Mouse (Mus musculus) neural tube, embryonic 13.5 days (tissue): ENCODE data around the gene Vapa. TPM values are rescaled to one million over a fixed set of nuclear protein-coding genes. Genes with fewer than 3 reads are reported as not detected.

Experiments
- ATAC-seq: fragments of 200-750 bp; cut with Nextera tagmentation; 2 replicates; pipeline ENCODE4 v1.8.0; 2017; ENCODE audit warnings: low read depth, mild to moderate bottlenecking, moderate TSS enrichment, moderate library complexity
- H3K27ac ChIP-seq: fragments of 300-500 bp; sonication (generic); replicated peaks from 2 replicates; pipeline ENCODE4 v1.5.1; 2015; ENCODE audit warnings: moderate library complexity, mild to moderate bottlenecking, inconsistent platforms
- H3K27me3 ChIP-seq: fragments of 300-500 bp; sonication (generic); 2 replicates; pipeline ENCODE4 v1.6.1; 2015; ENCODE audit warnings: mild to moderate bottlenecking, inconsistent platforms
- H3K36me3 ChIP-seq: fragments of 300-500 bp; sonication (generic); 2 replicates; pipeline ENCODE4 v1.6.1; 2015; ENCODE audit warnings: mild to moderate bottlenecking, inconsistent platforms
- H3K4me1 ChIP-seq: fragments of 300-500 bp; sonication (generic); replicated peaks from 2 replicates; pipeline ENCODE4 v1.6.1; 2015; ENCODE audit warnings: inconsistent platforms
- H3K4me2 ChIP-seq: fragments of 300-500 bp; sonication (generic); 2 replicates; pipeline ENCODE4 v1.6.1; 2015; ENCODE audit warnings: inconsistent platforms, mild to moderate bottlenecking, moderate library complexity
- H3K4me3 ChIP-seq: fragments of 300-500 bp; sonication (generic); 2 replicates; pipeline ENCODE4 v1.5.1; 2015; ENCODE audit warnings: mild to moderate bottlenecking, inconsistent platforms
- H3K9ac ChIP-seq: fragments of 300-500 bp; sonication (generic); 2 replicates; pipeline ENCODE4 v1.6.1; 2015; ENCODE audit warnings: moderate library complexity, mild to moderate bottlenecking, inconsistent platforms
- H3K9me3 ChIP-seq: fragments of 300-500 bp; sonication (generic); 2 replicates; pipeline ENCODE4 v1.6.1; 2016; ENCODE audit warnings: inconsistent platforms
- WGBS: fragments of 180-500 bp; shearing (Covaris S2); methylation state at CpG from one replicate; pipeline ENCODE4 v1.1.7; 2015; 5-methylcytosine and 5-hydroxymethylcytosine counted together
- polyA plus RNA-seq: library from polyadenylated mRNA; unstranded; fragments of >200 nt; fragmentation: Nextera tagmentation; extraction: Ambion mirVana; gene quantifications from 2 replicates; pipeline ENCODE4 v1.2.1, GENCODE M21; 2015

Gene Vapa
- polyA plus RNA-seq, 1 experiment from 2014 or later, result 308 TPM

- WGBS, result 34% methylated on average over 3 of the region's 3 CpGs
- ATAC-seq, result no peak
- Histone ChIP-seq H3K27me3 (no peaks in the 10 kb centered on the region), H3K4me1 (peaks cover 21% of the 10 kb centered on the region), H3K36me3 (no peaks in the 10 kb centered on the region), H3K4me3 (no peak overlapping the region), H3K27ac (no peak overlapping the region), H3K9ac (no peak overlapping the region), H3K9me3 (no peaks in the 10 kb centered on the region), H3K4me2 (no peak overlapping the region)
These were observed 2.3 kb upstream of the Vapa start for GRCm38 (mm10) chr17:65615678-65616077.

- WGBS, result 2% methylated on average over 9 of the region's 9 CpGs
- peak overlapping the region; percentile 100 for H3K27ac ChIP-seq
- no peaks in the 10 kb centered on the region for H3K9me3 ChIP-seq
- H3K27me3 ChIP-seq, result no peaks in the 10 kb centered on the region
- ATAC-seq, result no peak
- no peaks in the 10 kb centered on the region for H3K36me3 ChIP-seq
- peak overlapping the region; percentile 96 for H3K4me3 ChIP-seq
- H3K4me1 ChIP-seq, result peaks cover 31% of the 10 kb centered on the region
- H3K9ac ChIP-seq, result peak overlapping the region; percentile 99
- H3K4me2 ChIP-seq, result peak overlapping the region; percentile 74
These were observed 1.1 kb upstream of the Vapa start for GRCm38 (mm10) chr17:65614431-65614830.

- Histone ChIP-seq H3K4me1 (peaks cover 44% of the 10 kb centered on the region), H3K9ac (peak overlapping the region; percentile 99), H3K9me3 (no peaks in the 10 kb centered on the region), H3K27me3 (no peaks in the 10 kb centered on the region), H3K36me3 (no peaks in the 10 kb centered on the region), H3K4me3 (peak overlapping the region; percentile 96), H3K4me2 (peak overlapping the region; percentile 77), H3K27ac (peak overlapping the region; percentile 100)
- peak; percentile 75 for ATAC-seq
- 0% methylated on average over 35 of the region's 42 CpGs for WGBS
These were observed 253 bp downstream of the Vapa start for GRCm38 (mm10) chr17:65613142-65613462.

GRCm38 (mm10) chr17:65612391-65613141, 789 bp downstream of the Vapa start:
- Histone ChIP-seq H3K4me1 (peaks cover 50% of the 10 kb centered on the region), H3K27me3 (no peaks in the 10 kb centered on the region), H3K27ac (peak overlapping the region; percentile 100), H3K9ac (peak overlapping the region; percentile 99), H3K9me3 (no peaks in the 10 kb centered on the region), H3K36me3 (no peaks in the 10 kb centered on the region), H3K4me2 (peak overlapping the region; percentile 77), H3K4me3 (peak overlapping the region; percentile 96)
- 2% methylated on average over 63 of the region's 91 CpGs for WGBS
- ATAC-seq, result peak; percentile 54

GRCm38 (mm10) chr17:65611721-65612120, 1.6 kb downstream of the Vapa start:
- Histone ChIP-seq H3K4me3 (peak overlapping the region; percentile 96), H3K9me3 (no peaks in the 10 kb centered on the region), H3K36me3 (no peaks in the 10 kb centered on the region), H3K4me2 (peak overlapping the region; percentile 77), H3K27me3 (no peaks in the 10 kb centered on the region), H3K27ac (no peak overlapping the region), H3K9ac (peak overlapping the region; percentile 99; the same call in 1 of the 2 replicates), H3K4me1 (peaks cover 58% of the 10 kb centered on the region)
- ATAC-seq, result no peak
- WGBS, result 9% methylated on average over 4 of the region's 4 CpGs

- Histone ChIP-seq H3K4me3 (no peak overlapping the region), H3K9me3 (no peaks in the 10 kb centered on the region), H3K4me1 (peaks cover 71% of the 10 kb centered on the region), H3K36me3 (no peaks in the 10 kb centered on the region), H3K27ac (no peak overlapping the region), H3K9ac (no peak overlapping the region), H3K27me3 (no peaks in the 10 kb centered on the region), H3K4me2 (no peak overlapping the region)
- no peak for ATAC-seq
- 78% methylated on average over 5 of the region's 5 CpGs for whole genome bisulfite sequencing
These were observed 4.6 kb downstream of the Vapa start for GRCm38 (mm10) chr17:65608743-65609142.

- Histone ChIP-seq H3K27me3 (no peaks in the 10 kb centered on the region), H3K4me1 (peaks cover 72% of the 10 kb centered on the region), H3K4me3 (no peak overlapping the region), H3K27ac (no peak overlapping the region), H3K36me3 (no peaks in the 10 kb centered on the region), H3K9ac (no peak overlapping the region), H3K4me2 (no peak overlapping the region), H3K9me3 (no peaks in the 10 kb centered on the region)
- 85% methylated on average over 2 of the region's 2 CpGs for WGBS
- no peak for ATAC-seq
These were observed 5.1 kb downstream of the Vapa start for GRCm38 (mm10) chr17:65608312-65608687.

- peaks cover 72% of the 10 kb centered on the region for H3K4me1 ChIP-seq
- WGBS, result 52% methylated on average over 7 of the region's 7 CpGs
These were observed 5.6 kb downstream of the Vapa start for GRCm38 (mm10) chr17:65607574-65608311.

GRCm38 (mm10) chr17:65606014-65606413, 7.3 kb downstream of the Vapa start:
- Histone ChIP-seq H3K36me3 (no peaks in the 10 kb centered on the region), H3K4me2 (no peak overlapping the region), H3K27ac (no peak overlapping the region), H3K9ac (no peak overlapping the region), H3K27me3 (no peaks in the 10 kb centered on the region), H3K4me3 (no peak overlapping the region), H3K4me1 (peaks cover 65% of the 10 kb centered on the region), H3K9me3 (no peaks in the 10 kb centered on the region)
- WGBS, result 78% methylated on average over 4 of the region's 4 CpGs
- no peak for ATAC-seq

More at GRCm38 (mm10) chr17:65607574-65608311, 5.6 kb downstream of the Vapa start:
- Histone ChIP-seq H3K9me3 (no peaks in the 10 kb centered on the region), H3K4me3 (no peak overlapping the region), H3K27me3 (no peaks in the 10 kb centered on the region), H3K9ac (no peak overlapping the region), H3K4me2 (no peak overlapping the region), H3K36me3 (no peaks in the 10 kb centered on the region), H3K27ac (no peak overlapping the region)
- ATAC-seq, result no peak

GRCm38 (mm10) chr17:65604892-65605291, 8.5 kb downstream of the Vapa start:
- no peaks in the 10 kb centered on the region for H3K9me3 ChIP-seq
- no peak overlapping the region for H3K9ac ChIP-seq
- no peaks in the 10 kb centered on the region for H3K36me3 ChIP-seq
- no peak overlapping the region for H3K4me3 ChIP-seq
- H3K27ac ChIP-seq, result no peak overlapping the region
- H3K27me3 ChIP-seq, result no peaks in the 10 kb centered on the region
- ATAC-seq, result no peak
- H3K4me1 ChIP-seq, result peaks cover 66% of the 10 kb centered on the region
- no peak overlapping the region for H3K4me2 ChIP-seq

- no peak for ATAC-seq
- no peak overlapping the region for H3K4me3 ChIP-seq
- H3K36me3 ChIP-seq, result no peaks in the 10 kb centered on the region
- H3K4me1 ChIP-seq, result peaks cover 65% of the 10 kb centered on the region
- no peaks in the 10 kb centered on the region for H3K27me3 ChIP-seq
- H3K27ac ChIP-seq, result no peak overlapping the region
- H3K9me3 ChIP-seq, result no peaks in the 10 kb centered on the region
- no peak overlapping the region for H3K9ac ChIP-seq
- H3K4me2 ChIP-seq, result no peak overlapping the region
These were observed 9.0 kb downstream of the Vapa start for GRCm38 (mm10) chr17:65604315-65604714.

- H3K4me2 ChIP-seq, result no peak overlapping the region
- H3K9me3 ChIP-seq, result no peaks in the 10 kb centered on the region
- 84% methylated on average over 3 of the region's 3 CpGs for WGBS
- H3K27me3 ChIP-seq, result no peaks in the 10 kb centered on the region
- no peak for ATAC-seq
- H3K4me3 ChIP-seq, result no peak overlapping the region
- peaks cover under 1% of the 10 kb centered on the region for H3K36me3 ChIP-seq
- no peak overlapping the region for H3K27ac ChIP-seq
- no peak overlapping the region for H3K9ac ChIP-seq
- H3K4me1 ChIP-seq, result peaks cover 38% of the 10 kb centered on the region
These were observed 15.4 kb downstream of the Vapa start for GRCm38 (mm10) chr17:65597857-65598486.
